Mouse (Mus musculus): ENCODE data around the gene Pde4d. TPM values are rescaled to one million over a fixed set of nuclear protein-coding genes. Genes with fewer than 3 reads are reported as not detected.
"Not testable (repeated sequence)": the region's sequence is repeated elsewhere in the genome, so short reads cannot be mapped to it uniquely, and the experiment has no call there.

Gene Pde4d
- polyA plus RNA-seq, 1 experiment from 2014 or later = 13.6 TPM

DNA sequence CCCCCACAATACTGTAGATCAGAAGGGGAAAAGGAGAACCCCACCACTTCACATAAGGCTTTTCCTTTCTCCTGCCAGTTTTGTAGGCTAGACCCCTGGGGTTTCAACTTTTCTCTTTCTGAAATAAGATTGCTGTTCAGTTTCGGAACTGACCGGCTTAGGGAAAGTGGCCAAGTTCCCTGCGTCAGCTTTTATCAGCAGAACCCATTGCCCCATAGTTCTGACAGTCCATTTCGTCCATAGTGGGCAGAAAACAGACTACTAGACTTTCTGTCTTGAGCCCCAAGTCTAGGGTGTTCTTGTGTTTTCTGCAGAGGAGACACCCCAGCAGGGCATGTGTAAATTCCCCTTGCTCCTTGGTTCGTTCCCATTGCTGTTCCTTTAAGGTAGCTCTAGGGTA, 1452.1 kb downstream of the Pde4d start:
- Histone ChIP-seq H3K27ac (replicated peaks; ENCODE audit: low read depth, low read length) (no peak overlapping the region), H3K4me2 (ENCODE audit: low read depth, low read length) (peak overlapping the region; percentile 88), H3K36me3 (ENCODE audit: control insufficient read depth, insufficient read depth, low read length) (no peaks in the 10 kb centered on the region), H3K4me3 (ENCODE audit: low read depth, low read length) (peak overlapping the region; percentile 81), H3K9ac (ENCODE audit: low read depth, low read length) (no peak overlapping the region), H3K27me3 (replicated peaks; ENCODE audit: control insufficient read depth, insufficient read depth, low read length) (no peaks in the 10 kb centered on the region), H3K9me3 (ENCODE audit: control insufficient read depth, low read length) (no peaks in the 10 kb centered on the region), H3K4me1 (ENCODE audit: control insufficient read depth, insufficient read depth, low read length) (peaks cover 24% of the 10 kb centered on the region)
- WGBS = 53% methylated on average over 5 of the region's 5 CpGs
- DNase-seq (ENCODE audit: low spot score) = no peak
- ATAC-seq (ENCODE audit: low read depth) = no peak

DNA sequence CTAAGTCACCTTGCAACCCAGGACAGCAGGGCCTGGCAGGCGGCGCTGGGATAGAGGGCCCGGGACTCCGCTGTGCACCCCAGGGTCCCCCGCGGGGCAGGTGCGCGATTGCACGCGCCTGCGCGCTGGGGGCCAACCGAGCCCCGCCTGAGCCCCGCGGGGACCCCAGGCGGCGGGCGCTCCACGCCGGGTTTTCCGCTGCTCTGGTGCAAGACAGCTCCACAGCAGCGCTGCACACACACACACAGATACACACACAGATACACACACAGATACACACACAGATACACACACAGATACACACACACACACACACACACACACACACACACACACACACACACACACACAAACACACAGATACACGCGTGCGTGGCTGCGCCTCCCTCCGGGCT, 1452.7 kb downstream of the Pde4d start:
- not testable (repeated sequence) for H3K27me3 ChIP-seq (replicated peaks; ENCODE audit: control insufficient read depth, insufficient read depth, low read length); H3K36me3 ChIP-seq (ENCODE audit: control insufficient read depth, insufficient read depth, low read length); H3K9me3 ChIP-seq (ENCODE audit: control insufficient read depth, low read length)
- Histone ChIP-seq H3K27ac (replicated peaks; ENCODE audit: low read depth, low read length) (peak overlapping the region; percentile 85), H3K9ac (ENCODE audit: low read depth, low read length) (peak overlapping the region; percentile 85), H3K4me1 (ENCODE audit: control insufficient read depth, insufficient read depth, low read length) (peaks cover 24% of the 10 kb centered on the region), H3K4me2 (ENCODE audit: low read depth, low read length) (peak overlapping the region; percentile 88), H3K4me3 (ENCODE audit: low read depth, low read length) (peak overlapping the region; percentile 81)
- DNase-seq (ENCODE audit: low spot score) = peak; percentile 61
- WGBS = 0% methylated on average over 12 of the region's 28 CpGs
- ATAC-seq (ENCODE audit: low read depth) = peak; percentile 81

DNA sequence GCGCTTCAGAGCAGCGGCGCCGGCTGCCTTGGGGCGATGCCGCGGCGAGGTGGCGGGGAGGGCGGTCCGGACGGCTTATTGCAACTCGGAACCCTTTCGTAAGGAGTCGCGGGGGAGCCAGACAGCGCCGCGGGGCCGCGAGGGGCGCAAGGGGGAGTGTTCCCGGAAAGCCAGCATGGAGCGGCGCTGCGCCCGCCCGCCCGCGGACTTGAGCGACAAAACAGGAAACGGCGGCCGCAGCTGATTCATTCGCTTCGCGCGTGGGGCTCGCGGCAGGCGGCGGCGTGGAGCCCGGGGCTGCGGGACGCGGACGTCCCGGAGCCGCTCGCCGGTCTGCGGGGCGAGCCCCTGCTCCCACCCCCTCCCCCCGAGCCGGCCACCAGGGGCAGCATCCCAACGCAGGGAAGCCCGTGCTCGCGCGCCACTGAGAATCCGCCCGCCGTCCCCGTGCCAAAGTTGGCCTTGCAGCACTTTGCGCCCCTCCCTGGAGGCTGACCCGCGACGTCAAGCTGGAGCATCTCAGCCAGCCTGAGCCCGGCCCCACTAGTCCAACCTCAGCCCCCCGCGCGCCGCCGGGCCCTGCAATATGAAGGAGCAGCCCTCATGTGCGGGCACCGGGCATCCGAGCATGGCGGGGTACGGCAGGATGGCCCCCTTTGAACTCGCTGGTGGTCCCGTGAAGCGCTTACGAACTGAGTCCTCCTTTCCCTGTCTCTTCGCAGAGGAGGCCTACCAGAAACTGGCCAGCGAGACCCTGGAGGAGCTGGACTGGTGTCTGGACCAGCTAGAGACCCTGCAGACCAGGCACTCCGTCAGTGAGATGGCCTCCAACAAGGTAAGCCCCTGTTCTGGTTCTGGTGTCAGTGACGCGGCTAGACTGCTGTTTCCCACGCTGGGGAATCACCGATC, 1453.4 kb downstream of the Pde4d start:
- no peaks in the 10 kb centered on the region for H3K9me3 ChIP-seq (ENCODE audit: control insufficient read depth, low read length)
- peak overlapping the region; percentile 85 for H3K27ac ChIP-seq (replicated peaks; ENCODE audit: low read depth, low read length)
- H3K4me2 ChIP-seq (ENCODE audit: low read depth, low read length) = peak overlapping the region; percentile 88
- ATAC-seq (ENCODE audit: low read depth) = peak; percentile 84
- peak overlapping the region; percentile 85 for H3K9ac ChIP-seq (ENCODE audit: low read depth, low read length)
- no peaks in the 10 kb centered on the region for H3K36me3 ChIP-seq (ENCODE audit: control insufficient read depth, insufficient read depth, low read length)
- 2% methylated on average over 41 of the region's 91 CpGs for WGBS
- DNase-seq (ENCODE audit: low spot score) = peak; percentile 80
- peaks cover 24% of the 10 kb centered on the region for H3K4me1 ChIP-seq (ENCODE audit: control insufficient read depth, insufficient read depth, low read length)
- H3K4me3 ChIP-seq (ENCODE audit: low read depth, low read length) = peak overlapping the region; percentile 81
- no peaks in the 10 kb centered on the region for H3K27me3 ChIP-seq (replicated peaks; ENCODE audit: control insufficient read depth, insufficient read depth, low read length)

DNA sequence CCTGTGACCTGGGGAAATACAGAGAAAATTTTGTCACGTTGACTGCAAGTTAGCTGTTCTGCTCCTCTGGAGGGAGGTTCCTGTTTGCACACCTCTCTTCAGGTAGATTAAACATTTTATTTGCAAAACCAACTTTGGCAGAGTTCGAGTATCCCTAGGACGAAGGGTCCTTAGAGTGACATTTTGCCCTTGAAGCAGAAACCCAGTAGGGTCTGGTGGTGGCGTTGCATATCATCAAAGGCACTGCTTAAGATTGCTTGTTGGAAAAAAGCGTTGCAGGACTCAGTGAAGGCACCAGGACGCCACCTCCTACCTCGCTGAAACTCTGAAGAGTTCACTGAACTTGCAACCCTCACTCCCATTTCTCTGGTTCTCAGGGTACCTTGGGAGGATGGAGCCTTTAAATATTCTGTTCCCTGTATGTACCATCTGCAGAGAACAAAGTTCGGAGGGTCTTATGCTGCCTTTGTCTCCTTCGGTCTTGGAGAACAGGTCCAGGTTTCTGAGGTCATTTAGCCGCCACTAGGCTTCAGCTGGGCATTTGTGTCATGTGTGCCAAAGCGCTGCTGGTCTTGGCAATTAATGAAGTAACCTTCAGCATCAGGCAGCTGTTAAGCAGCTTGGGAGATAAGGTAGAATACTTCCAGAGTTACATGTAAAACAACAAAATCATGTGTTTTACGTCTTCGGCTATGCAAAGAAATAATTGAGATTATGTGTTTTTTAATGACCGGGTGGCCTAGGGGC, 1454.2 kb downstream of the Pde4d start:
- H3K9me3 ChIP-seq (ENCODE audit: control insufficient read depth, low read length) = no peaks in the 10 kb centered on the region
- DNase-seq (ENCODE audit: low spot score) (no peak), ATAC-seq (ENCODE audit: low read depth) (no peak)
- H3K36me3 ChIP-seq (ENCODE audit: control insufficient read depth, insufficient read depth, low read length) = no peaks in the 10 kb centered on the region
- peaks cover 23% of the 10 kb centered on the region for H3K4me1 ChIP-seq (ENCODE audit: control insufficient read depth, insufficient read depth, low read length)
- 28% methylated on average over 14 of the region's 14 CpGs for WGBS
- peak overlapping the region; percentile 85 for H3K9ac ChIP-seq (ENCODE audit: low read depth, low read length)
- peak overlapping the region; percentile 81 for H3K4me3 ChIP-seq (ENCODE audit: low read depth, low read length)
- H3K27ac ChIP-seq (replicated peaks; ENCODE audit: low read depth, low read length) = peak overlapping the region; percentile 85
- H3K27me3 ChIP-seq (replicated peaks; ENCODE audit: control insufficient read depth, insufficient read depth, low read length) = no peaks in the 10 kb centered on the region
- peak overlapping the region; percentile 88 for H3K4me2 ChIP-seq (ENCODE audit: low read depth, low read length)

DNA sequence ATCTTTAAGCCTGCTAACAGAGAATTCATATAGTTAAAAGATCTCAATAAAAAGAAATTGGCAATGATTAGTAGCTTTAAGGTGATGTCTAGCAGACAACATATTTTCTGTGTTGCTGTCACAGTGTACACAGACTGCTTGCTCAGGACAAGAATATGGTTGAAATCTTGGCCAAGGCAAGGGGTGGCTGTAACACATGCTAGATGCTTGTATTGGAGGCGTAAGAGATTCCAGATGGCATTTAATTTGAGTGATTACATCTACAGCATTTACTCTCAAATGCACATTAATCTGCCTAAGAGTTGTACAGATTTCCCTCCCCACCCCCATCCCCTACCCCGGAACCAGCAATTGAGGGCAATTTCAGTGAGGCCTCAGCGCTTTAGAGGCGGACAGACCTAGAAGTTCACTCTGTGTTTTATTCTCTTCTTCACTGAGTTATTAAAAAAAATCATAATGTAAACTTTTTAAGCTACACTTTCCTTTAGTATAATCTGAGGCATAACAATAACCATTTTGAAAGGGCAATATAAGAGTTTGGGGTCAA, 1456.7 kb downstream of the Pde4d start:
- peak; percentile 31 for DNase-seq (ENCODE audit: low spot score)
- Histone ChIP-seq H3K4me2 (ENCODE audit: low read depth, low read length) (peak overlapping the region; percentile 88), H3K4me3 (ENCODE audit: low read depth, low read length) (no peak overlapping the region; the same call in 1 of the 2 replicates), H3K9ac (ENCODE audit: low read depth, low read length) (peak overlapping the region; percentile 34; the same call in 1 of the 2 replicates), H3K36me3 (ENCODE audit: control insufficient read depth, insufficient read depth, low read length) (no peaks in the 10 kb centered on the region), H3K27ac (replicated peaks; ENCODE audit: low read depth, low read length) (no peak overlapping the region), H3K9me3 (ENCODE audit: control insufficient read depth, low read length) (no peaks in the 10 kb centered on the region), H3K4me1 (ENCODE audit: control insufficient read depth, insufficient read depth, low read length) (peaks cover 15% of the 10 kb centered on the region), H3K27me3 (replicated peaks; ENCODE audit: control insufficient read depth, insufficient read depth, low read length) (no peaks in the 10 kb centered on the region)
- no peak for ATAC-seq (ENCODE audit: low read depth)
- WGBS = 50% methylated on average over 4 of the region's 4 CpGs

DNA sequence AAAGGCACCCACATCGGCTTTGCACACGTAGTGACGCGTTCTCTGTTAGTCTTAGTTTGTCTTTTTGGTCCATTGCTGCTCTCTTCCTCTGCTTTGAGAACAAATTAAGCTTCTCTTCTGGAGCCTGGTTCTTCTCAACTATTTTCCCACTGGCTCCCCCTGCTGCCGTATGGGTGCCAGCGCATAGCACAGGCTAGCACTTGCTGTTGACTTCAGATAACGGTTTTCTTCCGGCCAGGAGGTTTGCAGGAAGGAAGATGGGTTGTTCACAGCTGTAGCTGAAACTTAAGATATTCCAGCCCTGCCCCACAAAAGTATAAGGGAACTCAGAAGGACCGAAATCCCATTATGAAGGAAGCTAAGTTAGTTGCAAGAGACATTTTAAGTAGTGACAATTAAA, 1457.9 kb downstream of the Pde4d start:
- H3K36me3 ChIP-seq (ENCODE audit: control insufficient read depth, insufficient read depth, low read length) = no peaks in the 10 kb centered on the region
- no peaks in the 10 kb centered on the region for H3K27me3 ChIP-seq (replicated peaks; ENCODE audit: control insufficient read depth, insufficient read depth, low read length)
- DNase-seq (ENCODE audit: low spot score) (peak; percentile 79), ATAC-seq (ENCODE audit: low read depth) (no peak)
- H3K9ac ChIP-seq (ENCODE audit: low read depth, low read length) = no peak overlapping the region
- H3K4me2 ChIP-seq (ENCODE audit: low read depth, low read length) = peak overlapping the region; percentile 40
- peaks cover 15% of the 10 kb centered on the region for H3K4me1 ChIP-seq (ENCODE audit: control insufficient read depth, insufficient read depth, low read length)
- WGBS = 18% methylated on average over 9 of the region's 9 CpGs
- H3K4me3 ChIP-seq (ENCODE audit: low read depth, low read length) = no peak overlapping the region
- no peak overlapping the region; the same call in 1 of the 2 replicates for H3K27ac ChIP-seq (replicated peaks; ENCODE audit: low read depth, low read length)
- H3K9me3 ChIP-seq (ENCODE audit: control insufficient read depth, low read length) = no peaks in the 10 kb centered on the region

DNA sequence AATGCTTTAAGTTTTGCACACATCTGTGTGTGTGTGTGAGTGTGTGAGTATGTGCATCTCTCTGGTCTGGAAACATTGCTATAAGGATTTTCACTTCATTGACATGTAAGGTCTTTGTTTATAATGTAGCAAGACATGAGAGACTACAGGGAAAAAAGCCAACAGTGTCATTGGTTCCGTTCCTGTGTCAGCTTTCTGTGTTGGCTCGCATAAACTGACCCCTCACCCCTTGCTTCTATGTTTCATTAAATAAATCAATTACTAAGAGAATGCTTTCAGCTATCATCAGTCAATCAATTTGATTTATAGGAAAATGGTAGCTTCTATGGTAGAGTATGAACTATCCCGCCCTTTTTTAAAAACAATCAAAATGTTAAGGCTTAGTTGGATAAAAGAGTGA, 1458.6 kb downstream of the Pde4d start:
- Histone ChIP-seq H3K27ac (replicated peaks; ENCODE audit: low read depth, low read length) (no peak overlapping the region), H3K27me3 (replicated peaks; ENCODE audit: control insufficient read depth, insufficient read depth, low read length) (no peaks in the 10 kb centered on the region), H3K9ac (ENCODE audit: low read depth, low read length) (no peak overlapping the region), H3K4me3 (ENCODE audit: low read depth, low read length) (no peak overlapping the region), H3K36me3 (ENCODE audit: control insufficient read depth, insufficient read depth, low read length) (no peaks in the 10 kb centered on the region), H3K4me2 (ENCODE audit: low read depth, low read length) (no peak overlapping the region), H3K9me3 (ENCODE audit: control insufficient read depth, low read length) (no peaks in the 10 kb centered on the region), H3K4me1 (ENCODE audit: control insufficient read depth, insufficient read depth, low read length) (peaks cover 15% of the 10 kb centered on the region)
- no peak for ATAC-seq (ENCODE audit: low read depth)
- DNase-seq (ENCODE audit: low spot score) = no peak
- 70% methylated on average over 3 of the region's 3 CpGs for WGBS

DNA sequence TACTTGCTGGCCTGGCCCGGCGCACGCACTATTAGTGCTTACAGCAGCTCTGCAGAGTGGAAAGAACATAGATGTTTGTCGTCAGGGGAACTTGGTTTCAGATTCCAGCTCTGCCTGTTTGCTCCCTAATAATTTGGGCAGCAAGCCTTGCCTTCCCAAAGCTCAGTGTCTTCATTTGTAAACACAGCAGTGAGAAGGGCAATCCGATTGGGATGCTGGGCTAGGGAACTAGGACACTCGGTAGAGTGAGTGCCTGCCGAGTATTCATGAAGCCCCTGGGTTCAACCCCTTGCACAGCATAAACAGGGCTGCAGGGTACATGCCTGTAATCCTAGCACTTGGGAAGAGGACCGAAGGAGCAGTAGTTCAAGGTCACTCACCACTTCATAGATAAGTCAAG, 1459.4 kb downstream of the Pde4d start:
- Histone ChIP-seq H3K4me3 (ENCODE audit: low read depth, low read length) (no peak overlapping the region), H3K4me2 (ENCODE audit: low read depth, low read length) (no peak overlapping the region), H3K27me3 (replicated peaks; ENCODE audit: control insufficient read depth, insufficient read depth, low read length) (no peaks in the 10 kb centered on the region), H3K9me3 (ENCODE audit: control insufficient read depth, low read length) (no peaks in the 10 kb centered on the region), H3K9ac (ENCODE audit: low read depth, low read length) (no peak overlapping the region), H3K27ac (replicated peaks; ENCODE audit: low read depth, low read length) (no peak overlapping the region), H3K4me1 (ENCODE audit: control insufficient read depth, insufficient read depth, low read length) (peaks cover 13% of the 10 kb centered on the region), H3K36me3 (ENCODE audit: control insufficient read depth, insufficient read depth, low read length) (no peaks in the 10 kb centered on the region)
- WGBS = 67% methylated on average over 8 of the region's 8 CpGs
- DNase-seq (ENCODE audit: low spot score) (no peak), ATAC-seq (ENCODE audit: low read depth) (no peak)

Data from embryonic facial prominence, embryonic 14.5 days (tissue).